Mouse (Mus musculus): ENCODE results near the gene Tex35.

DNA sequence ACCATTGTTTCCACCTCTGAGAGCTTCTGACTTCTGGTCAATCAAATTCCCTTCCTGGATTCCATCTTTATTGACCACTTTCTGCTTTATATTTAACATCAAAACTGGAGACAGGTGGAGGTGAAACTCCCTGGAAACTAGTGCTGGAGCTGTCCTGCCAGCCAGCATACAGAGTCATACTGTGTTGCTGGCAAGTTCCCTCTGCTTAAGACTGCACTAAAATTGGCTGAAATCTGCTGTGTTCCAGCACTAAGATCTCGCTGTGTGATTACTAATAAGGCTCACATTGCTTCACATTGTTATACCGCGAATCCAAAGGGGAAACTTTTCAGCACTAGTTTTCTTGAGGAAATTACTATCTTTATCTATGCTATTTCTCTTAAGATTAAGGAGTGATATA lies 36.1 kb upstream of the Tex35 start:
- no peak for TF ChIP-seq CTCF (IDR thresholded peaks at IDR 0.05; ENCODE audit: extremely low read depth, insufficient read depth, insufficient read length, insufficient replicate concordance)
- no peak for TF ChIP-seq POLR2A (IDR thresholded peaks at IDR 0.05; ENCODE audit: low read depth, low read length)
